ENCODE assay signal across 22 mouse cellular contexts in genomic region chr5:44121390-44121789, GRCm38 (mm10). TPM values are rescaled to one million over a fixed set of nuclear protein-coding genes. Genes with fewer than 3 reads are reported as not detected.
DNase-seq lines count a peak whose midpoint lies in the region; ATAC-seq lines count a peak whose summit lies in the region.
"Had no signal": no experiment of that assay in that cellular context is flagged by ENCODE, and none has a peak within 500 bp of the region (broad histone marks: within the 10 kb centered on the region; RNA-seq: fewer than 3 reads in every experiment).

No protein-coding gene starts in this region.

- no peaks in the 10 kb centered on the region for H3K4me1 ChIP-seq in embryonic facial prominence, embryonic 14.5 days (ENCODE audit: control insufficient read depth, insufficient read depth, low read length)
- no peaks in the 10 kb centered on the region for H3K4me1 ChIP-seq in embryonic facial prominence, embryonic 10.5 days
- H3K4me1 ChIP-seq in forebrain, embryonic 12.5 days, result no peaks in the 10 kb centered on the region
- H3K4me1 ChIP-seq: embryonic facial prominence, embryonic 15.5 days; forebrain, embryonic 10.5 days; forebrain, embryonic 15.5 days; heart, embryonic 15.5 days; intestine, embryonic 15.5 days had no signal

- no peak overlapping the region for H3K27ac ChIP-seq in embryonic facial prominence, embryonic 14.5 days (replicated peaks; ENCODE audit: low read depth, low read length)
- no peak overlapping the region for H3K27ac ChIP-seq in embryonic facial prominence, embryonic 10.5 days (replicated peaks)
- H3K27ac ChIP-seq in forebrain, embryonic 12.5 days, result no peak overlapping the region
- H3K27ac ChIP-seq: embryonic facial prominence, embryonic 15.5 days; forebrain, embryonic 10.5 days; forebrain, embryonic 15.5 days; heart, embryonic 15.5 days; hindbrain, embryonic 14.5 days; intestine, embryonic 15.5 days had no signal

- H3K4me3 ChIP-seq in embryonic facial prominence, embryonic 14.5 days (ENCODE audit: low read depth, low read length), result no peak overlapping the region
- H3K4me3 ChIP-seq in embryonic facial prominence, embryonic 10.5 days, result no peak overlapping the region
- H3K4me3 ChIP-seq in forebrain, embryonic 12.5 days (replicated peaks), result no peak overlapping the region
- H3K4me3 ChIP-seq: embryonic facial prominence, embryonic 15.5 days; erythroblast, embryonic 14.5 days; forebrain, embryonic 10.5 days; forebrain, embryonic 15.5 days; heart, embryonic 15.5 days; intestine, embryonic 15.5 days had no signal

- ATAC-seq in embryonic facial prominence, embryonic 14.5 days (ENCODE audit: low read depth), result peak; percentile 22; the same call in 1 of the 2 replicates
- ATAC-seq in forebrain, embryonic 12.5 days (ENCODE audit: low FRiP score), result no peak
- ATAC-seq: activated CD4-positive, CD25-positive, alpha-beta regulatory T cell, adult 4 months; forebrain, embryonic 15.5 days; intestine, embryonic 15.5 days; Patski had no signal

- DNase-seq in embryonic facial prominence, embryonic 14.5 days (ENCODE audit: low spot score), result no peak
- no peak for DNase-seq in embryonic facial prominence, embryonic 10.5 days (ENCODE audit: low spot score)
- DNase-seq in cerebellum, adult 18-20 months, result peak; percentile 51 to 62
- peak; percentile 78 for DNase-seq in cerebellum, adult 9-11 months
- DNase-seq in left cerebral cortex, adult 8-10 months (ENCODE audit: low spot score in 2 of 2), result no peak
- DNase-seq: adrenal gland, postnatal 14 days; gastrocnemius, postnatal 10 days; heart, adult 18-20 months; heart, postnatal 14 days; kidney, adult 18-20 months had no signal

- 78% methylated on average over 2 of the region's 2 CpGs for WGBS in embryonic facial prominence, embryonic 14.5 days
- 87% methylated on average over 2 of the region's 2 CpGs for WGBS in embryonic facial prominence, embryonic 10.5 days
- 98% methylated on average over 2 of the region's 2 CpGs for WGBS in forebrain, embryonic 12.5 days

- H3K27me3 ChIP-seq in embryonic facial prominence, embryonic 14.5 days (replicated peaks; ENCODE audit: control insufficient read depth, insufficient read depth, low read length), result no peaks in the 10 kb centered on the region
- H3K27me3 ChIP-seq in embryonic facial prominence, embryonic 10.5 days (replicated peaks; ENCODE audit: low read depth, poor library complexity, severe bottlenecking), result no peaks in the 10 kb centered on the region
- no peaks in the 10 kb centered on the region for H3K27me3 ChIP-seq in forebrain, embryonic 12.5 days
- H3K27me3 ChIP-seq: CH12.LX; embryonic facial prominence, embryonic 15.5 days; forebrain, embryonic 15.5 days; heart, embryonic 15.5 days; intestine, embryonic 15.5 days; Patski had no signal

- H3K9ac ChIP-seq in embryonic facial prominence, embryonic 14.5 days (ENCODE audit: low read depth, low read length), result no peak overlapping the region
- H3K9ac ChIP-seq in forebrain, embryonic 12.5 days, result no peak overlapping the region
- H3K9ac ChIP-seq: embryonic facial prominence, embryonic 15.5 days; forebrain, embryonic 15.5 days; heart, embryonic 15.5 days; hindbrain, embryonic 14.5 days; intestine, embryonic 15.5 days had no signal

- no peak overlapping the region for H3K4me2 ChIP-seq in embryonic facial prominence, embryonic 14.5 days (ENCODE audit: low read depth, low read length)
- no peak overlapping the region for H3K4me2 ChIP-seq in forebrain, embryonic 12.5 days
- H3K4me2 ChIP-seq: embryonic facial prominence, embryonic 15.5 days; forebrain, embryonic 15.5 days; heart, embryonic 11.5 days; heart, embryonic 15.5 days; hindbrain, embryonic 14.5 days; intestine, embryonic 15.5 days had no signal

- H3K36me3 ChIP-seq in embryonic facial prominence, embryonic 14.5 days (ENCODE audit: control insufficient read depth, insufficient read depth, low read length), result no peaks in the 10 kb centered on the region
- H3K36me3 ChIP-seq in embryonic facial prominence, embryonic 10.5 days (replicated peaks), result no peaks in the 10 kb centered on the region
- no peaks in the 10 kb centered on the region for H3K36me3 ChIP-seq in forebrain, embryonic 12.5 days (replicated peaks)
- H3K36me3 ChIP-seq: embryonic facial prominence, embryonic 15.5 days; forebrain, embryonic 10.5 days; forebrain, embryonic 15.5 days; heart, embryonic 15.5 days; intestine, embryonic 15.5 days had no signal

- H3K9me3 ChIP-seq in embryonic facial prominence, embryonic 14.5 days (ENCODE audit: control insufficient read depth, low read length), result no peaks in the 10 kb centered on the region
- no peaks in the 10 kb centered on the region for H3K9me3 ChIP-seq in embryonic facial prominence, embryonic 10.5 days
- H3K9me3 ChIP-seq in forebrain, embryonic 12.5 days, result no peaks in the 10 kb centered on the region
- H3K9me3 ChIP-seq: embryonic facial prominence, embryonic 15.5 days; forebrain, embryonic 10.5 days; forebrain, embryonic 15.5 days; heart, embryonic 15.5 days; intestine, embryonic 15.5 days had no signal

RNA-seq across cellular contexts. Expression of gene Prom1, which starts 19.6 kb away (rescaled TPM):
- 27.2 and 29.7 TPM in 2 replicates for polyA plus RNA-seq in embryonic facial prominence, embryonic 14.5 days (2014; fragmentation: Nextera tagmentation; extraction: Ambion mirVana)
- polyA plus RNA-seq in embryonic facial prominence, embryonic 10.5 days (2016; fragmentation: Nextera tagmentation; extraction: Ambion mirVana), result 102 and 110 TPM in 2 replicates
- polyA plus RNA-seq in forebrain, embryonic 12.5 days (2016; fragmentation: Nextera tagmentation; extraction: Ambion mirVana), result 102 and 109 TPM in 2 replicates
- 10 to 100 TPM; 13.0 to 21.6 (median 17.1) TPM for total RNA-seq in left cerebral cortex, adult 8-10 months (2022)
- polyA plus RNA-seq: erythroblast, embryonic 14.5 days had no signal

Comparison
In these comparisons a context has a peak if more than half of its experiments do, and no peak if none do; other contexts are left out.
1. DNase-seq: peak in cerebellum, adult 18-20 months (2 of 2) and cerebellum, adult 9-11 months (single experiment); none in embryonic facial prominence, embryonic 14.5 days (single experiment), embryonic facial prominence, embryonic 10.5 days (single experiment) and left cerebral cortex, adult 8-10 months (0 of 2).